Mouse (Mus musculus) midbrain, embryonic 14.5 days (tissue): Measurements from ENCODE around the gene P4hb. TPM values are rescaled to one million over a fixed set of nuclear protein-coding genes. Genes with fewer than 3 reads are reported as not detected.

Experiments used
- ATAC-seq: fragments of 200-750 bp; cut with Nextera tagmentation; 2 replicates; pipeline ENCODE4 v1.8.0; 2017; ENCODE audit warnings: moderate number of reproducible peaks, moderate library complexity; ENCODE audit not compliant: low FRiP score, low TSS enrichment
- DNase-seq: peaks from one replicate; pipeline ENCODE4 v3.0.0-alpha.2; 2015
- H3K27ac ChIP-seq: fragments of 300-500 bp; sonication (generic); replicated peaks from 2 replicates; pipeline ENCODE4 v1.5.1; 2014; ENCODE audit warnings: mild to moderate bottlenecking, low read depth, low read length, moderate library complexity
- H3K27me3 ChIP-seq: fragments of 300-500 bp; sonication (generic); 2 replicates; pipeline ENCODE4 v1.6.1; 2014; ENCODE audit warnings: low read length, control low read depth, mixed read lengths; ENCODE audit not compliant: control insufficient read depth, insufficient read depth
- H3K36me3 ChIP-seq: fragments of 300-500 bp; sonication (generic); 2 replicates; pipeline ENCODE4 v1.6.1; 2014; ENCODE audit warnings: low read length, control low read depth; ENCODE audit not compliant: control insufficient read depth, insufficient read depth
- H3K4me1 ChIP-seq: fragments of 300-500 bp; sonication (generic); 2 replicates; pipeline ENCODE4 v1.6.1; 2014; ENCODE audit warnings: mild to moderate bottlenecking, antibody characterized with exemption, low read length, control low read depth; ENCODE audit not compliant: control insufficient read depth, insufficient read depth
- H3K4me2 ChIP-seq: fragments of 300-500 bp; sonication (generic); 2 replicates; pipeline ENCODE4 v1.6.1; 2014; ENCODE audit warnings: mild to moderate bottlenecking, low read length, moderate library complexity
- H3K4me3 ChIP-seq: fragments of 300-500 bp; sonication (generic); replicated peaks from 2 replicates; pipeline ENCODE4 v1.5.1; 2014; ENCODE audit warnings: low read depth, low read length
- H3K9ac ChIP-seq: fragments of 300-500 bp; sonication (generic); replicated peaks from 2 replicates; pipeline ENCODE4 v1.6.1; 2014; ENCODE audit warnings: mild to moderate bottlenecking, low read length, moderate library complexity
- H3K9me3 ChIP-seq: fragments of 300-500 bp; sonication (generic); 2 replicates; pipeline ENCODE4 v1.6.1; 2016; ENCODE audit warnings: low read length, control low read depth, mixed read lengths; ENCODE audit not compliant: control insufficient read depth
- WGBS: fragments of 180-500 bp; shearing (Covaris S2); extraction: QIAGEN DNeasy Blood & Tissue Kit; methylation state at CpG from one replicate; pipeline ENCODE4 v1.1.7; 2014; 5-methylcytosine and 5-hydroxymethylcytosine counted together
- polyA plus RNA-seq: library from polyadenylated mRNA; unstranded; fragments of >200 nt; fragmentation: Nextera tagmentation; extraction: Ambion mirVana; gene quantifications from 2 replicates; pipeline ENCODE4 v1.2.1, GENCODE M21; 2014

The P4hb gene
- polyA plus RNA-seq, 1 experiment from 2014 or later, result 300 TPM

DNA sequence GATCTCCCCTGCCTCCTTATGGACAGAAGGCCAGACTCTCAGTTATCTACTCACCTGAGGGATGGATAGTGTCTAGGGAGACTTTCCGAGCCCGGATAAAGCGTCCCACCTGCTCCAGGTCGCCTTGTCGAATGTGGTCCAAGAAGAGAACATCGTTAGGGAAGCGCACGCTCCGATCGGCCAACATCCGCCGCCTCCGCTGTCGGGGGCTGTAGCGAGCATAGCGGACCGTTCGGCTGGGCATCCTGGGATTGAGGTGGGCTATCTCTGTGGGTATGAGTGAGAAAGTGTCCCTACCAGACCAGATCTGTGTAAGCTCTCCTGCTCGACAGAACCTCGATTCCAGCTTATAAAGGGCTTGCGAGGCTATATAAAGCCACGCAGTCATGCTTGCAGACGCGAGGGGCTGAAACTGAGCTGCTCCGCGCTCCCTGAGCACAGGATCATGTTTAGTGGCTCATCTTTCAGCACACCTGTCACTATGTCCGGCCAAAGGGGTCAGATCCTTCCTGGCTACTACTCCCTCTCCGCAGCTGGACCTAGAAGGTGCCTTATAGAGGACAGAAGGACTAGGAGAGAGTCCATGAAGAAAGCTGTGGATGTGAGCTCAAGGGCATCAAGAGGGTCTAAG, 22.1 kb downstream of the P4hb start, which contains the start of gene Ppp1r27:
Gene Ppp1r27 (minus strand): TSS at position 323 of the 631 bp plus-strand sequence.
- H3K9ac ChIP-seq, result peak within 1 kb of the TSS; percentile 93
- peak within 1 kb of the TSS; percentile 94 for H3K4me2 ChIP-seq
- no peaks in the 10 kb centered on the region for H3K27me3 ChIP-seq
- no peaks in the 10 kb centered on the region for H3K36me3 ChIP-seq
- no peaks in the 10 kb centered on the region for H3K9me3 ChIP-seq
- DNase-seq (no peak), ATAC-seq (no peak)
- peak within 1 kb of the TSS; percentile 81 for H3K27ac ChIP-seq
- peaks cover 18% of the 10 kb centered on the region for H3K4me1 ChIP-seq
- peak within 1 kb of the TSS; percentile 98 for H3K4me3 ChIP-seq
- 96% methylated on average over 28 of the region's 28 CpGs for WGBS

- Histone ChIP-seq H3K27ac (peak overlapping the region; percentile 81), H3K9me3 (no peaks in the 10 kb centered on the region), H3K4me3 (peak overlapping the region; percentile 98), H3K36me3 (peaks cover under 1% of the 10 kb centered on the region), H3K4me2 (peak overlapping the region; percentile 94), H3K27me3 (no peaks in the 10 kb centered on the region), H3K9ac (peak overlapping the region; percentile 93), H3K4me1 (peaks cover 18% of the 10 kb centered on the region)
- ATAC-seq (0 out of 2 replicates have a peak, but pooled peaks have one; percentile 31), DNase-seq (peak; percentile 10)
- WGBS, result 72% methylated on average over 11 of the region's 11 CpGs
These were observed 22.9 kb downstream of the P4hb start for GRCm38 (mm10) chr11:120549986-120550809.

GRCm38 (mm10) chr11:120549168-120549945, 23.7 kb downstream of the P4hb start, which contains the start of gene Mcrip1:
Mcrip1 (minus strand) TSS chr11:120549727.
- peak within 1 kb of the TSS; percentile 93 for H3K9ac ChIP-seq
- H3K9me3 ChIP-seq, result no peaks in the 10 kb centered on the region
- H3K4me3 ChIP-seq, result peak within 1 kb of the TSS; percentile 98
- H3K4me2 ChIP-seq, result peak within 1 kb of the TSS; percentile 94
- peak; percentile 97 for DNase-seq
- WGBS, result under 1% methylated on average over 69 of the region's 87 CpGs
- H3K4me1 ChIP-seq, result peaks cover 18% of the 10 kb centered on the region
- peaks cover 9% of the 10 kb centered on the region for H3K36me3 ChIP-seq
- ATAC-seq, result peak; percentile 90
- H3K27me3 ChIP-seq, result no peaks in the 10 kb centered on the region
- peak within 1 kb of the TSS; percentile 81 for H3K27ac ChIP-seq

DNA sequence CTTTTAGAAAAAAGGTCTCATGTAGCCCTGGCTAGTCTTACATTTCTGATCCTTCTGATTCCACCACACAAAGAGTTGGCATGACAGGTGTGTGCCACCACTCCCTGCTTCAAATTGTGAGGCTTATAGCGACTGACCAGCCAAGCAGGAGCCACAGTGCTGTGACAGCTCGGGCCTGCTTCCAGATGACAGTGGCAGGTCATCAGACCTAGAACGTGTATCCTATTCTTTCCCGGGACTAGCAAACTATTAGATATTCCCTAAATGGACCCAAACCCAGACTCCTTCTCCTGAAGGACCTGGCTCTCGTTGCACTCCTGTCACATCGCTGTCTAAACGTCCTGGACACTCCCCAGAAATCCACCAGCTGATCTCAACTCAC, 24.3 kb downstream of the P4hb start:
- Histone ChIP-seq H3K9me3 (no peaks in the 10 kb centered on the region), H3K9ac (peak overlapping the region; percentile 93), H3K4me1 (peaks cover 18% of the 10 kb centered on the region), H3K27me3 (no peaks in the 10 kb centered on the region), H3K27ac (peak overlapping the region; percentile 81; the same call in 1 of the 2 replicates), H3K36me3 (peaks cover 15% of the 10 kb centered on the region), H3K4me2 (peak overlapping the region; percentile 94), H3K4me3 (peak overlapping the region; percentile 98)
- ATAC-seq (no peak), DNase-seq (no peak)
- WGBS, result 30% methylated on average over 7 of the region's 7 CpGs

DNA sequence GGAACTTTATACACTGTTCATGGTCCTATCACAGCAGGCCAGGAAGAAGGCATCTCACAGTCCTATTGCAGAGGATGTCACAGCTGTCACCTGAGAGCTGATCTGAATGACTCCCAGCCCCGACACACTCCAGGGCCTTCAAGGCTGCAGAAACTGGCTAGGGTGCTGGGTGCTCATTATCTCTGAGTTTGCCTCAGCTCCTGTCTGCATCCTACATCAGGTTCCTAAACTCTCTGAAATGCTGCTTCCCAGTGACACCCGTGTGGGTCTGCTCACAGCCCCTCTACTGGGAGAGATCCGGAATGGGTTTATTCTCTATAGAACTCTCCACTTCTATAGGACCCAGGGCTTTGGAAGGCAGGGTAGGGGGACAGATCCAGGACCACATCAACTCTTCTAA, 24.8 kb downstream of the P4hb start:
- H3K9ac ChIP-seq, result no peak overlapping the region; the same call in 1 of the 2 replicates
- H3K4me2 ChIP-seq, result peak overlapping the region; percentile 94
- peaks cover 18% of the 10 kb centered on the region for H3K4me1 ChIP-seq
- DNase-seq, result no peak
- no peaks in the 10 kb centered on the region for H3K27me3 ChIP-seq
- H3K9me3 ChIP-seq, result no peaks in the 10 kb centered on the region
- H3K4me3 ChIP-seq, result peak overlapping the region; percentile 98; the same call in 1 of the 2 replicates
- no peak for ATAC-seq
- 84% methylated on average over 3 of the region's 3 CpGs for WGBS
- no peak overlapping the region for H3K27ac ChIP-seq
- H3K36me3 ChIP-seq, result peaks cover 21% of the 10 kb centered on the region

DNA sequence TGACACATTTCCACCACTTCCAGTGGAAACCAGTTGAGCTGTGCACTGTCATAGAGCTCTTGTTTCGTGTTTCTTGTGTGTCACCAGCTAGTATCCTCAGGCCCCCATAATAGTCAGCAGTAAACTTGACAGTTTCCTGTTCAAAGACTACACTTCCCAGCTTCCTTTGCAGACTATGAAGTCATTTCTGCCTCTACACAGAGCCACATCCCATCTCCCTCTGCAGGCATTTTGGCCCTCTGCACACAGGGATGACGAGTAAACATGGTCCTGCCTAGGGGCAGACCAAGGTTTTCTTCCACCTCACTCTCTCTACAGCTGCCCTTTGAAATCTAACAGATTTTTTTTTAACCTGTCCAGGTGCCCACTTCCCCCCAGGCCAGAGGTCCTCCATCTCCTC, 25.6 kb downstream of the P4hb start:
- no peak for ATAC-seq
- Histone ChIP-seq H3K36me3 (peaks cover 28% of the 10 kb centered on the region), H3K27me3 (no peaks in the 10 kb centered on the region), H3K27ac (no peak overlapping the region), H3K9me3 (no peaks in the 10 kb centered on the region), H3K4me1 (peaks cover 18% of the 10 kb centered on the region), H3K9ac (no peak overlapping the region), H3K4me2 (no peak overlapping the region), H3K4me3 (no peak overlapping the region)
- 70% methylated on average over 2 of the region's 2 CpGs for WGBS
- no peak for DNase-seq

DNA sequence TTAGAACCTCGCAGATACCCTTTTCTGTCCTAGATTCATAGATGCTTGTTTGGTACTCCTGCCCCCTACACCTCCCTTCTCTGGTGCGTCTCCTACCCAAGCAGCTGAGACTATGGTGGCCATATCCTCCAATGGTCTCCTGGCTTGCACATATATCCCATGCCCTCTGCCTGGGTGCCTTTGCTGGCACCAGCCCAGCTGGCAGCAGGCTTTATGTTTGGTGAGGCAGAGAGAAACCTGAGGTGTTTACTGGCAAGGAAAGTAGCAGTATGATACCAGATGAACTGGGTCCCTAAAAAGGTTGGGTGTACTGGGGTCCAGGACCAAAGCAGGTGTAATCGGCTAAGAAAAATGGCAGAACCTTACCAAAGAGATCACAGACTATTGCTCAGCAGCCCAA, 27.1 kb downstream of the P4hb start:
- 94% methylated on average over 3 of the region's 3 CpGs for WGBS
- Histone ChIP-seq H3K4me2 (no peak overlapping the region), H3K36me3 (peaks cover 40% of the 10 kb centered on the region), H3K4me3 (no peak overlapping the region), H3K27me3 (no peaks in the 10 kb centered on the region), H3K9me3 (no peaks in the 10 kb centered on the region), H3K4me1 (peaks cover 18% of the 10 kb centered on the region), H3K27ac (no peak overlapping the region), H3K9ac (no peak overlapping the region)
- no peak for ATAC-seq
- DNase-seq, result no peak

- H3K4me2 ChIP-seq, result no peak overlapping the region
- ATAC-seq, result no peak
- H3K4me1 ChIP-seq, result peaks cover 12% of the 10 kb centered on the region
- WGBS, result 88% methylated on average over 6 of the region's 6 CpGs
- no peak overlapping the region for H3K9ac ChIP-seq
- no peak overlapping the region for H3K27ac ChIP-seq
- peaks cover 40% of the 10 kb centered on the region for H3K36me3 ChIP-seq
- no peak for DNase-seq
- no peak overlapping the region for H3K4me3 ChIP-seq
- H3K27me3 ChIP-seq, result no peaks in the 10 kb centered on the region
- H3K9me3 ChIP-seq, result no peaks in the 10 kb centered on the region
These were observed 30.7 kb downstream of the P4hb start for GRCm38 (mm10) chr11:120542376-120542775.
